Mouse (Mus musculus) testis, postnatal 14 days (tissue): ENCODE results near the gene Ces1h.
"Not testable (repeated sequence)": the region's sequence is repeated elsewhere in the genome, so short reads cannot be mapped to it uniquely, and the experiment has no call there.

Source experiments
- DNase-seq: peaks from one replicate; pipeline ENCODE4 v3.0.0; 2021; ENCODE audit warnings: low spot score

Ces1h gene

GRCm38 (mm10) chr8:93379625-93380024 is at the start of gene Ces1h:
Gene Ces1h (minus strand): TSS chr8:93379725.
- DNase-seq: no peak

GRCm38 (mm10) chr8:93427195-93427594 is 47.7 kb upstream of the Ces1h start:
- DNase-seq: peak; percentile 60

- no peak for DNase-seq
Measured at GRCm38 (mm10) chr8:93415387-93415786, 35.9 kb upstream of the Ces1h start.

GRCm38 (mm10) chr8:93408830-93409229 is 29.3 kb upstream of the Ces1h start:
- no peak for DNase-seq

GRCm38 (mm10) chr8:93399698-93400097 is 20.2 kb upstream of the Ces1h start:
- DNase-seq: no peak

GRCm38 (mm10) chr8:93398044-93398443 is 18.5 kb upstream of the Ces1h start:
- no peak for DNase-seq

GRCm38 (mm10) chr8:93394079-93394619 is 14.6 kb upstream of the Ces1h start:
- not testable (repeated sequence) for DNase-seq

- no peak for DNase-seq
Measured at GRCm38 (mm10) chr8:93369481-93369880, 10.0 kb downstream of the Ces1h start.

- DNase-seq: no peak
Measured at GRCm38 (mm10) chr8:93360113-93360512, 19.4 kb downstream of the Ces1h start.

- no peak for DNase-seq
Measured at GRCm38 (mm10) chr8:93339531-93339930, 40.0 kb downstream of the Ces1h start.

GRCm38 (mm10) chr8:93337207-93337606 is 42.3 kb downstream of the Ces1h start, which contains the start of gene Ces1g:
Gene Ces1g (minus strand): TSS chr8:93337308.
- DNase-seq: no peak

- DNase-seq: no peak
Measured at GRCm38 (mm10) chr8:93332703-93333102, 46.8 kb downstream of the Ces1h start.

- no peak for DNase-seq
Measured at GRCm38 (mm10) chr8:93331151-93331550, 48.4 kb downstream of the Ces1h start.

- DNase-seq: no peak
Measured at GRCm38 (mm10) chr8:93325123-93325522, 54.4 kb downstream of the Ces1h start.

- DNase-seq: no peak
Measured at GRCm38 (mm10) chr8:93317031-93317430, 62.5 kb downstream of the Ces1h start.

- DNase-seq: no peak
Measured at GRCm38 (mm10) chr8:93315557-93315956, 64.0 kb downstream of the Ces1h start.
